Mouse (Mus musculus) heart, adult 8-10 months (tissue): Measurements from ENCODE around the gene Ndp. TPM values are rescaled to one million over a fixed set of nuclear protein-coding genes. Genes with fewer than 3 reads are reported as not detected.

Experiments
- DNase-seq: peaks from one replicate; pipeline ENCODE4 v3.0.0; 2022; ENCODE audit warnings: low spot score
- total RNA-seq, 4 experiments: library from RNA; stranded (reverse); gene quantifications; 2 replicates each; pipeline ENCODE4 v1.2.4; 2022

The Ndp gene
- not detected for total RNA-seq

DNA sequence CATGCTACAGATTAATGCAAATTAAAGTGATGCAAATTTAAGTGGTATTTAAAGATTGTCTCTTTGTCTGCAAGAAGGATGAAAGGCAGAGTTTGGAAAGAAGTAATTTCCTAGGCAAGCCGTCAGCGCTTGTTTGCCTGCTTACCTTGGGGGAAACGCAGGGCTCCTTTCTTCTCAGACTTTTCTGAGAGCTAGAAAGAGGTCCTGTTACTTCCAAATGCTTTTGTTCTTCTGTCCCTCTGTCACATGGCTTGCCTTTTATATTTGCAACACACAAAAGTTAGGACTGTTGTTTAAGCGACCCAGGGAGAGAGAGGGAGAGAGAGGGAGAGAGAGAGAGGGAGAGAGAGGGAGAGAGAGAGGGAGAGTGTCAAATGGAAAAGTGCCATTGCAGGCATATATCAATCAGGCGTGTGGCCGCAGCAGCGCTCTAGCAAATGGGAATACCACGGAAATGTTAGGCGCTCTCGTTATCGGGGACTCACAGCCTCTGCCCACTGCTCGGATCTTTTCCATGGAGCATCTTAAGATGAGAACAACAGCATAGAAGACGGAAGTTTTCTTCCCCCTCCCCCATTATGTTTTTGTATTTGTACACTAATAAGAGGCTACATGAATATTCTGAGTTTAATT lies at the start of gene Ndp:
Ndp (minus strand) TSS at position 534 of the 633 bp plus-strand sequence.
- DNase-seq, result no peak

- DNase-seq, result no peak
Observed at GRCm38 (mm10) chrX:16954767-16955166, 43.2 kb upstream of the Ndp start.

DNA sequence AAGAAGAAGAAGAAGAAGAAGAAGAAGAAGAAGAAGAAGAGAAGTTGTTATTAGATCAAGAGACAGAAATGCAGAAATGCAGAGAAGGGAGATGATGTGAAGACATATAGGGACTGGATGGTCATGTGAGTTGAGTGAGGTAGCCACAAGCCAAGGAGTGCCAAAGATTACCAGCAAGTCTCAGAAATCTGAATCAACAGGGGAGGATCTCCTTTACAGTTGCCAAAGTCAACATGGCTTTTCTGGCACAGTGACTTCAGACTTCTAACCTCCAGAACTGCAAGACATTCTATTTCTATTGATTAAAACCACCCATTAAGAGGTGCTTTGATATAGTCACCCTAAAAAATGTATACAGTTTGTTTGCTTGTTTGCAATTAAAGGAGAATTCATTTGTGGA lies 6.4 kb upstream of the Ndp start:
- no peak for DNase-seq

DNA sequence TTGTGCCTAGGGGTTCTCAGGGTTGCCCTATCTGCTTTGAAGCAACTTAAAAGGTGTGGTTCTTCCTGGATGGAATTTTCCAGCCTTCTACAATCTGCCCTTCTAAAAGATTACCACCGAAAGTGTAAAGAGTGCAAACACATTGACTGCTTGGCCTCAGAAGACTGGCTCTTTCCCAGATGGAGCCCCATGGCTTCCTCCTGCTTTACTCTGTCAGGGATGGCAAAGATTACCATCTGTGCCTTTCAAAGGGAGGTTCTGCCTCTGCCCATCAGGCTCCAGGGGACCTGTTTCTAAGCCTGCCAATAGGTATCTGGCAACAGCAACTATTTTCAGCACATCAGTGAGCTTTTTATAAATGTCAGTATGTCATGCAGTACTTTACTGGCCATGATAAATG lies 1.5 kb upstream of the Ndp start:
- no peak for DNase-seq

DNA sequence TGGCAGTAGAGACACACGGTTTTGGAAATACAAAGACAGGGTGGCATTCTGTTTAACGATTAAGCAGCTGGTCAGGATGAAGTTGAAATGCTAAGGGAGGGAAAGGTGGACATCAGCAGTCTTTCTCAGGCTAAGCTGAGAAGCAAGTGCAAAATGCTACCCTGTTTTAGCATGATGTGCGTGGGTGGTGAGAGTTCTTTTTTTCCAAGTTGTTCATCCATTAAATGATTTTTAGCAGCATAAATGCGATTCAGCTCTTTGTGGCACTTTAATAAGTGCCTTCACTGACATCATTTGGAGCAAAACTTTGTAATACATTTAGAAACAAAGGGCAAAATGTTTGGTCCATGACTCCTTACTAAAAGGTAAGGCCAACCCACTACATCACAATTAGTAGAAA lies 337 bp upstream of the Ndp start:
- DNase-seq, result no peak

- DNase-seq, result no peak
Observed at GRCm38 (mm10) chrX:16910211-16911095, 1.1 kb downstream of the Ndp start.

DNA sequence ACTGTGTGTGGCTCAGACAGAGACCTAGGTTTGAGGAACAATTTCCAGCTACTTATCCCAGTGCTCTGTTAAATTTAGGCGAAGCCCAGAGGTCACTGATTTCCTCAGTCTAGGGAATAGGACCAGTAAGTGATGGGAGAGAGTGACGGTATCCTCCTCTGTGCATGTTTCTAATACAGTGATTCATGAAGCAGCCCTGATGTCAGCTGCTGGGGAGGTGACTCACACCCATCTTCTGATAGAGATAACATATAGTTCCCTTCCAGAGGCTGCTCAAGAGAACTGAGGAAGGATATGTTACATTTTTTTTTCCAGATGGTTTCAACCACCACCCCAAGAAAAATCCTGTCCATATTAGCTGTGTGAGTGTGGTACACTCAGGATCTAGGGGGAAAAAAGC lies 2.9 kb downstream of the Ndp start:
- DNase-seq, result no peak

- no peak for DNase-seq
Observed at GRCm38 (mm10) chrX:16907554-16907953, 4.0 kb downstream of the Ndp start.

- DNase-seq, result peak; percentile 35
Observed at GRCm38 (mm10) chrX:16894377-16895175, 17.0 kb downstream of the Ndp start.

DNA sequence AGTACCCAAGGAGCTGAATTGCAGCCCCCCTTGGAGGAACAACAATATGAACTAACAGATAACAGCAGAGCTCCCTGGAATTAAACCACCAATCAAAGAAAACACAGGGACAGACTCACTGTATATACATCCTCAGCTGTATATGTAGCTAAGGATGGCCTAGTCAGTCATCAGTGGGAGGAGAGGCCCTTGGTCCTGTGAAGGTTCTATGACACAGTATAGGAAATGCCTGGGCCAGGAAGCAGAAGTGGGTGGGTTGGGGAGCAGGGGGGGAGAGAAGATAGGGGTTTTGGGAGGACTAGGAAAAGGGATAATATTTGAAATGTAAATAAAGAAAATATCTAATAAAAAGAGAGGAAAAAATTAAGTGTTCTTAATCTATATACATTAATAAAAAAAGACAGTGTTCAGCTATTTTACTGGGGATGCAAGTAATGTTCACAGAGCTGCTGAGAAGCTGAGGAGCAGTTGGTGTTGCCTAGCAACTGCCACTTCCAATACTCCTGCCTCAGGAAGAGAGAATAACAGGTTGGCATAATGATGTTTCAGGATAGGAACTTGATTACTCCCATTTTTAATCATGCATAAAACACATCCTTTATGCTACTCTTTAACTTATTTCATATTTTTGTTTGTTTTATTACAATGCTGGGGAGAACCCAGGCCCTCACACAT lies 43.8 kb downstream of the Ndp start:
- DNase-seq, result no peak

- peak; percentile 7 for DNase-seq
Observed at GRCm38 (mm10) chrX:16860244-16860643, 51.3 kb downstream of the Ndp start.

DNA sequence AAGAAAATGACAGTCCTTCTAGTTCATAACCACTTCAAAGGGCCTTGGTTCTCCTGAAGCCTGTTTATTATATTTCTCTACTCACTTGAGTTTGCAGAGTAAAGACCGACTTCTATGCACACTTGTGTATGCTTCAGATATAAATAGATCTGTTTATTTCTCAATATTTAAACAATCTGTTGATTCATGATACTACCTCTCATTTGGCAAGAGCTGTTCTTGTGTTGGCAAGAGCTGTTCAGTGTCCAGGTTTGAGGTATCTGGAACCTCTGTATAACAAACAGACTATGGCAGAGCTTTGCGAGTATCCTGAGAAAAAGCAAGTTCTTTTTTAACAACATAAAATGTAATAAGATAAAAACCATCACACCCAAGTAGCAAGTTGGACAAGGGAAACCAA lies 65.5 kb downstream of the Ndp start:
- no peak for DNase-seq

- DNase-seq, result no peak
Observed at GRCm38 (mm10) chrX:16841443-16841842, 70.1 kb downstream of the Ndp start.

GRCm38 (mm10) chrX:16837293-16837692 lies 74.3 kb downstream of the Ndp start:
- no peak for DNase-seq

- no peak for DNase-seq
Observed at GRCm38 (mm10) chrX:16836488-16837082, 75.0 kb downstream of the Ndp start.

Other genes with a start within 250 kb of the Ndp start
- gene Maob, start 94.4 kb downstream of the Ndp start, total RNA-seq, result 10 to 100 TPM; 39.5 to 63.2 (median 51.7) TPM